Mouse (Mus musculus): ENCODE results near the gene Vmn1r85. TPM values are rescaled to one million over a fixed set of nuclear protein-coding genes. Genes with fewer than 3 reads are reported as not detected.

Vmn1r85 gene
- polyA plus RNA-seq (2012; rRNA removed), result 0.04 TPM in 2 replicates

GRCm38 (mm10) chr7:13095073-13095472 is at the start of gene Vmn1r85:
Gene Vmn1r85, minus strand, starts transcription at chr7:13095173.

GRCm38 (mm10) chr7:13140057-13140456 is 45.1 kb upstream of the Vmn1r85 start, which contains the start of gene Vmn1r87:
Gene Vmn1r87, minus strand, starts transcription at chr7:13140157.

GRCm38 (mm10) chr7:13119817-13120216 is 24.8 kb upstream of the Vmn1r85 start, which contains the start of gene Vmn1r86:
Gene Vmn1r86, minus strand, starts transcription at chr7:13119917.

GRCm38 (mm10) chr7:13054287-13055010 is 40.5 kb downstream of the Vmn1r85 start, which contains the start of gene Mzf1:
Gene Mzf1, minus strand, starts transcription at chr7:13054764.

GRCm38 (mm10) chr7:13037901-13038555 is 56.9 kb downstream of the Vmn1r85 start, which contains the start of gene Ube2m:
Gene Ube2m, minus strand, starts transcription at chr7:13038275.

GRCm38 (mm10) chr7:13034148-13034977 is 60.6 kb downstream of the Vmn1r85 start, which contains the start of gene Chmp2a:
Gene Chmp2a, minus strand, starts transcription at chr7:13034807.

Other genes with a start within 250 kb of the Vmn1r85 start
- gene Zfp128, start 214.0 kb downstream of the Vmn1r85 start, polyA plus RNA-seq (2012; rRNA removed), result 7.5 and 8.7 TPM in 2 replicates
- 12.6 and 13.3 TPM in 2 replicates for gene Zscan22, start 197.4 kb downstream of the Vmn1r85 start, polyA plus RNA-seq (2012; rRNA removed)
- 1,967 and 2,052 TPM in 2 replicates for gene Rps5, start 172.9 kb downstream of the Vmn1r85 start, polyA plus RNA-seq (2012; rRNA removed)
- 2.3 and 2.4 TPM in 2 replicates for gene Rnf225, start 167.8 kb downstream of the Vmn1r85 start, polyA plus RNA-seq (2012; rRNA removed)
- gene Zfp324, start 129.3 kb downstream of the Vmn1r85 start, polyA plus RNA-seq (2012; rRNA removed), result 10.4 and 11.4 TPM in 2 replicates
- 13.4 and 14.1 TPM in 2 replicates for gene Zfp446, start 117.3 kb downstream of the Vmn1r85 start, polyA plus RNA-seq (2012; rRNA removed)
- gene Slc27a5, start 97.0 kb downstream of the Vmn1r85 start, polyA plus RNA-seq (2012; rRNA removed), result 1.0 and 1.2 TPM in 2 replicates
- 546 and 564 TPM in 2 replicates for gene Trim28, start 96.1 kb downstream of the Vmn1r85 start, polyA plus RNA-seq (2012; rRNA removed)
- 40.4 and 41.9 TPM in 2 replicates for gene Zbtb45, start 85.1 kb downstream of the Vmn1r85 start, polyA plus RNA-seq (2012; rRNA removed)
- gene Chmp2a, start 60.4 kb downstream of the Vmn1r85 start, polyA plus RNA-seq (2012; rRNA removed), result 199 and 203 TPM in 2 replicates
- 327 and 336 TPM in 2 replicates for gene Ube2m, start 56.9 kb downstream of the Vmn1r85 start, polyA plus RNA-seq (2012; rRNA removed)
- 9.8 and 10.5 TPM in 2 replicates for gene Mzf1, start 40.4 kb downstream of the Vmn1r85 start, polyA plus RNA-seq (2012; rRNA removed)
- not detected in 2 replicates for gene Vmn1r86, start 24.7 kb upstream of the Vmn1r85 start, polyA plus RNA-seq (2012; rRNA removed)
- not detected in 2 replicates for gene Vmn1r87, start 45.0 kb upstream of the Vmn1r85 start, polyA plus RNA-seq (2012; rRNA removed)
- not detected in 2 replicates for gene Vmn1r88, start 64.4 kb upstream of the Vmn1r85 start, polyA plus RNA-seq (2012; rRNA removed)
- not detected in 2 replicates for gene Vmn1r89, start 117.8 kb upstream of the Vmn1r85 start, polyA plus RNA-seq (2012; rRNA removed)
- gene Lig1, start 182.1 kb upstream of the Vmn1r85 start, polyA plus RNA-seq (2012; rRNA removed), result 51.7 and 54.3 TPM in 2 replicates
- 12.1 and 12.5 TPM in 2 replicates for gene Zswim9, start 183.5 kb upstream of the Vmn1r85 start, polyA plus RNA-seq (2012; rRNA removed)
- 2.4 and 3.3 TPM in 2 replicates for gene Pla2g4c, start 229.5 kb upstream of the Vmn1r85 start, polyA plus RNA-seq (2012; rRNA removed)